Mouse (Mus musculus) small intestine, adult 2 months (tissue): Measurements from ENCODE around the gene Sod1.

Experiments used
- CTCF ChIP-seq: fragments of 200-500 bp; IDR thresholded peaks from 2 replicates; pipeline ENCODE4 v1.5.1; 2012; ENCODE audit warnings: low read depth, mild to moderate bottlenecking, control low read depth, inconsistent platforms, low read length, moderate library complexity, mixed read lengths; ENCODE audit not compliant: insufficient replicate concordance, insufficient read length; ENCODE audit errors: extremely low read depth
- POLR2A ChIP-seq: fragments of 200-500 bp; IDR thresholded peaks from 2 replicates; pipeline ENCODE4 v1.6.1; 2012; ENCODE audit warnings: low read depth, mild to moderate bottlenecking, control low read depth, inconsistent platforms, low read length, moderate library complexity

DNA sequence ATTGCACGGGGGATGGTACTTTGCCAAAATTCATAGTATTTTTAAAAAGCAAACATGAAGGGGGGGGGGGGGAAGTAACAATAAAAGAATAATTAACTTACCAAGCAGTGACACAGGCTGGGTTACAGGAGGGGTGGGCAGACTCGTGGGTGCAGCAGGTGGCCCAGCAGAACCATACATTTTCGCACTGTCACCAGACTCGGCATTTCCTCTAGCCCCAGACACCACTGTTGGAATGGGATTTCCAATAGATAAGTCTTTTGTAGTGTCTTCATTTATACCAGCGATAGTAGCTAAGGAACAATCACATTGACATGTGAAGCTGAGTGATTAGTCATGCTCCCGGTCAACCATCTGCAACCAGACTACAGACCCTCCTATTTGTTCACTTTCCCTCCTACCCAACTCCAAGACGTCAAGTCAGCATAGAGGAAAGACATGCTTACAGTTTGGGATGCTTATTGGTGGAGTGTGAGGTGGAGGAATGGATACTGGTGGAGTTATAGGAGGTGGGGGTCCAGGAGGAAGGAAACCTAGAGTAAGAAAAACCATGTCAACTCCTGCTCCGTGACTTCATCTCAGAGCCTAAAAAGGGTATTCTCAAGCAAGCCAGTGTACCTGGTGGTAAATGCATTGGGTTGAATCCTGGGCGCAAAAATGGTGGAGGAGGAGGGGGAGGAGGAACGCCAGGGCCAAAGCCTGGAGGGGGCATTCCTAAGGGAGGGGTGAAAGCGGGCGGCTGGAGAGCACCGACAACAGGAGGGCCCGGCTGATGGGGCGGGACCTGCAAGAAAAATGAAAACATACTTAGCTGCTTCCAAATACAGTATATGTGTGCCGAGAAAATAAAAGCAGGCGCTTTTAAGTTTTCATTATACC is 22.1 kb downstream of the Sod1 start:
- TF ChIP-seq POLR2A = no peak
- TF ChIP-seq CTCF = no peak
